Mouse (Mus musculus) intestine, embryonic 16.5 days (tissue): ENCODE measurements at regions not wholly inside any gene's neighbourhood (a gene's known extent, or its start where the extent isn't known, plus 50 kb on each side); places are given as distances from the start of the nearest gene placed in this dataset.

ENCODE experiments used
- ATAC-seq: fragments of 200-750 bp; cut with Nextera tagmentation; 2 replicates; pipeline ENCODE4 v1.8.0; 2017; ENCODE audit warnings: moderate TSS enrichment, moderate library complexity
- H3K27ac ChIP-seq: fragments of 300-500 bp; sonication (generic); 2 replicates; pipeline ENCODE4 v1.5.1; 2014; ENCODE audit warnings: mild to moderate bottlenecking, low read length
- H3K27me3 ChIP-seq: fragments of 300-500 bp; sonication (generic); replicated peaks from 2 replicates; pipeline ENCODE4 v1.6.1; 2014; ENCODE audit warnings: low read length, control low read depth, mixed read lengths; ENCODE audit not compliant: control insufficient read depth, insufficient read depth
- H3K36me3 ChIP-seq: fragments of 300-500 bp; sonication (generic); 2 replicates; pipeline ENCODE4 v1.6.1; 2014; ENCODE audit warnings: low read length, control low read depth; ENCODE audit not compliant: control insufficient read depth, insufficient read depth
- H3K4me1 ChIP-seq: fragments of 300-500 bp; sonication (generic); 2 replicates; pipeline ENCODE4 v1.6.1; 2014; ENCODE audit warnings: low read length, control low read depth, mixed read lengths; ENCODE audit not compliant: control insufficient read depth, insufficient read depth
- H3K4me2 ChIP-seq: fragments of 300-500 bp; sonication (generic); 2 replicates; pipeline ENCODE4 v1.6.1; 2014; ENCODE audit warnings: low read depth, low read length, control low read depth
- H3K4me3 ChIP-seq: fragments of 300-500 bp; sonication (generic); 2 replicates; pipeline ENCODE4 v1.5.1; 2014; ENCODE audit warnings: mild to moderate bottlenecking, low read length
- H3K9ac ChIP-seq: fragments of 300-500 bp; sonication (generic); 2 replicates; pipeline ENCODE4 v1.6.1; 2014; ENCODE audit warnings: low read depth, low read length
- H3K9me3 ChIP-seq: fragments of 300-500 bp; sonication (generic); 2 replicates; pipeline ENCODE4 v1.6.1; 2016; ENCODE audit warnings: low read length, control low read depth; ENCODE audit not compliant: control insufficient read depth
- WGBS: fragments of 180-500 bp; shearing (Covaris S2); extraction: QIAGEN DNeasy Blood & Tissue Kit; methylation state at CpG from one replicate; pipeline ENCODE4 v1.1.7; 2014; 5-methylcytosine and 5-hydroxymethylcytosine counted together

DNA sequence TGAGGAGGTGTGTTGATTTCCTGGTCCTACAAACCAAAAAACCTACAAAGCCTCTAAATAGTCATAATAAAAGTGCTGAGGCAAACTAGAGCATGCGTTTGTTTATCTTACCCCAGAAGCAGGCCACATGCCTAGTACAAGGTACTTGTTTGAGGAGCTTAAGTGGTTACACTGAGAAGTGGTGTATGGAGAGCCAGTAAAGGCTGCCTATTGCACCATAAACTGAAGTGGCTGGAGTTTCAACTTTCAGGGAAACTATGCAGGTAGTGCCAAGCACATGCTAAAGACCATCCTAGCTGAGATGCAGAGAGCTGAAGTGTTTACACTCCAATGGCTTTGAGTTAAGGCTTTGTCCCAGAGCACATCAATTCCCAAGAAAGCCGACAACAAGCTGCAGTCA, 86.5 kb upstream of the Fut8 start:
- no peak overlapping the region for H3K4me2 ChIP-seq
- 57% methylated on average over 2 of the region's 2 CpGs for WGBS
- H3K27ac ChIP-seq, result no peak overlapping the region
- no peak for ATAC-seq
- no peaks in the 10 kb centered on the region for H3K9me3 ChIP-seq
- no peaks in the 10 kb centered on the region for H3K27me3 ChIP-seq
- H3K36me3 ChIP-seq, result no peaks in the 10 kb centered on the region
- no peaks in the 10 kb centered on the region for H3K4me1 ChIP-seq
- no peak overlapping the region for H3K4me3 ChIP-seq
- no peak overlapping the region for H3K9ac ChIP-seq

- Histone ChIP-seq H3K4me3 (no peak overlapping the region), H3K9ac (no peak overlapping the region)
- no peak for ATAC-seq
Observed at GRCm38 (mm10) chr12:77149835-77150234, 88.1 kb upstream of the Fut8 start.

GRCm38 (mm10) chr12:77148146-77148545, 89.8 kb upstream of the Fut8 start:
- Histone ChIP-seq H3K27me3 (no peaks in the 10 kb centered on the region), H3K4me2 (no peak overlapping the region), H3K9me3 (no peaks in the 10 kb centered on the region), H3K4me3 (no peak overlapping the region), H3K27ac (no peak overlapping the region), H3K9ac (no peak overlapping the region), H3K4me1 (no peaks in the 10 kb centered on the region), H3K36me3 (no peaks in the 10 kb centered on the region)
- ATAC-seq, result no peak
- WGBS, result 95% methylated on average over 2 of the region's 2 CpGs

More at GRCm38 (mm10) chr12:77149835-77150234, 88.1 kb upstream of the Fut8 start:
- Histone ChIP-seq H3K27ac (no peak overlapping the region), H3K27me3 (no peaks in the 10 kb centered on the region), H3K9me3 (no peaks in the 10 kb centered on the region), H3K36me3 (no peaks in the 10 kb centered on the region), H3K4me1 (no peaks in the 10 kb centered on the region), H3K4me2 (no peak overlapping the region)

DNA sequence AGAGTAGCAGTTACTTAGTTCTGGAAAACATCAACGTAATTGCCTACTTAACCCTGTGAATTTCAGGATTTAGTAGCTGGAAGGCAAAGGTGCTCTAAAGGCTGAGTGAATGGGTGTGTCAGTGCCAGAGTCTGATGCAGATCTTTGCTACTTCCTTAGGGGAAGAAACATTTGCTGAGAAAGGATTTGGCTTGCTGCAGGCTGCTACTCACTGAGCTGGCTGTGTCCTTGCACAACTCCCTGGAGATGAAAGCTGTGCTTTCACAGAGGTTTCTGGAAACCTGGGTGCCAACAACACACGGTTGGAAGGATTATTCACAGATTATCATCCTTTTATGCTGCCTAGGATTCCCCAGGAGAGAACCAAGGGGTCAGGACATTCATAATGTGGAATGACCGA, 94.0 kb upstream of the Fut8 start:
- no peaks in the 10 kb centered on the region for H3K36me3 ChIP-seq
- no peak for ATAC-seq
- no peak overlapping the region for H3K9ac ChIP-seq
- no peaks in the 10 kb centered on the region for H3K4me1 ChIP-seq
- H3K27me3 ChIP-seq, result no peaks in the 10 kb centered on the region
- H3K9me3 ChIP-seq, result no peaks in the 10 kb centered on the region
- no peak overlapping the region for H3K4me3 ChIP-seq
- H3K27ac ChIP-seq, result no peak overlapping the region
- H3K4me2 ChIP-seq, result no peak overlapping the region
- WGBS, result 56% methylated on average over 3 of the region's 3 CpGs

DNA sequence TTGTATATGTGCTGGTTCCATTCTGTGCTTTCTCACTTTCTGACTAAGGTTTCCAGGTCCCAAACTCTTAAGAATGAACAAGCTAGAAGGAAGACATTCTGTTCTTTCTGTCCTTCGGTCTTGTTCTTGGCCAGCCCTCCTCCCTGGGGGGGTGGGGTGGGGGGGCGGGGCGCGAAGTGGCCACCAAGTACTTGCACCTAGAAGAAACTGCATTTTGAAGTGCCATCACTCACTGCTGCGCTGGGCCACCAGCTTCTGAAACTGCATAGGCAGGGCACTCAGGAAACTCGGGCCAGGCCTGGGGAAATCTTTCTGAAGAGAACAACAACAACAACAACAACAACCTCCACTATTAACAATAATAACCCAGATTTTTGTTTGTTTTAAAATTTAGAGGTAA, 94.4 kb upstream of the Fut8 start:
- H3K36me3 ChIP-seq, result no peaks in the 10 kb centered on the region

DNA sequence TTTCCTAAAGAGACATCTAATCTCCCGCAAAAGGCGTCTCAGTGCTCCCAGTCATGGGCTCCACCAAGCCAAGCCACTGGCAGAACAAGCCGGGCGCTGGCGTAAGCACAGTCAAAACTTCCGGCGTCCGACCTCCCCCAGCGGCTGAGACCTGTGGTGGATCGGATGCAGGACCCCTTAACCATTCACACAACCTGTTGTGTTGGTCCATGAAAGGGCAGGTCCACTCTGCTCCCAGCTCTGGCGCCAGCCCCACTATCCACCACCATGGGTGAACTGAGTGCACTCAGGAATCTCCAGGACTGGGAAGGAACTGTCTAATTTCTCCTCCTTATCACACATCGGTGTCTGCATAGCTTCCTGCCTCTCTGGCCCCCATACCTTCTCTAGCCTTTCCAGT, 94.8 kb upstream of the Fut8 start:
- Histone ChIP-seq H3K9me3 (no peaks in the 10 kb centered on the region), H3K4me1 (no peaks in the 10 kb centered on the region), H3K27me3 (no peaks in the 10 kb centered on the region), H3K9ac (no peak overlapping the region), H3K36me3 (no peaks in the 10 kb centered on the region), H3K4me2 (no peak overlapping the region), H3K4me3 (no peak overlapping the region), H3K27ac (no peak overlapping the region)
- no peak for ATAC-seq
- 90% methylated on average over 12 of the region's 12 CpGs for WGBS

More for the DNA sequence above, 94.4 kb upstream of the Fut8 start:
- ATAC-seq, result no peak
- no peak overlapping the region for H3K4me2 ChIP-seq
- no peaks in the 10 kb centered on the region for H3K9me3 ChIP-seq
- H3K4me3 ChIP-seq, result no peak overlapping the region
- no peaks in the 10 kb centered on the region for H3K4me1 ChIP-seq
- 62% methylated on average over 6 of the region's 6 CpGs for WGBS
- H3K9ac ChIP-seq, result no peak overlapping the region
- H3K27me3 ChIP-seq, result no peaks in the 10 kb centered on the region
- H3K27ac ChIP-seq, result no peak overlapping the region

DNA sequence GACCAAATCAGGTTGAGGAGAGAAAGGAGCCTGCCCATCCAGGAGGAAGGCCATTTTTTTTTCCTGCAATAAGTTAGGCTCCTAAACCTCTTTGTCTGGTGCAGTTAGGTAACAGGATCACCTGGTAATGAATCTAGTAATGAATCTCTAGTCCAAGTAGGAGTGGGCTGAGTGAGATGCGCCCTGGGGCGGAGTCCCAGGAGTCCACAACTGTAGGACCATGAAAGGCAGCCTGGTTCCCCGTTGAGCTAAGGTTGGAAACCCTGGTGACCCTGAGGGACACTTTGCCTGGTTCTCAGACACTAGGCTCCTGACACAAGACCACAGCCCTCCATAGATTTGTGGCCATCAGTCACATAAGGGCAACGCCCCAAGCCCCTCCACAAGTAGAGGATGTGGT, 95.7 kb upstream of the Fut8 start:
- H3K9ac ChIP-seq, result no peak overlapping the region
- no peaks in the 10 kb centered on the region for H3K4me1 ChIP-seq
- H3K4me3 ChIP-seq, result no peak overlapping the region
- no peak overlapping the region for H3K27ac ChIP-seq
- no peaks in the 10 kb centered on the region for H3K9me3 ChIP-seq
- no peaks in the 10 kb centered on the region for H3K27me3 ChIP-seq
- no peak overlapping the region for H3K4me2 ChIP-seq
- no peak for ATAC-seq
- 88% methylated on average over 4 of the region's 4 CpGs for WGBS
- no peaks in the 10 kb centered on the region for H3K36me3 ChIP-seq

DNA sequence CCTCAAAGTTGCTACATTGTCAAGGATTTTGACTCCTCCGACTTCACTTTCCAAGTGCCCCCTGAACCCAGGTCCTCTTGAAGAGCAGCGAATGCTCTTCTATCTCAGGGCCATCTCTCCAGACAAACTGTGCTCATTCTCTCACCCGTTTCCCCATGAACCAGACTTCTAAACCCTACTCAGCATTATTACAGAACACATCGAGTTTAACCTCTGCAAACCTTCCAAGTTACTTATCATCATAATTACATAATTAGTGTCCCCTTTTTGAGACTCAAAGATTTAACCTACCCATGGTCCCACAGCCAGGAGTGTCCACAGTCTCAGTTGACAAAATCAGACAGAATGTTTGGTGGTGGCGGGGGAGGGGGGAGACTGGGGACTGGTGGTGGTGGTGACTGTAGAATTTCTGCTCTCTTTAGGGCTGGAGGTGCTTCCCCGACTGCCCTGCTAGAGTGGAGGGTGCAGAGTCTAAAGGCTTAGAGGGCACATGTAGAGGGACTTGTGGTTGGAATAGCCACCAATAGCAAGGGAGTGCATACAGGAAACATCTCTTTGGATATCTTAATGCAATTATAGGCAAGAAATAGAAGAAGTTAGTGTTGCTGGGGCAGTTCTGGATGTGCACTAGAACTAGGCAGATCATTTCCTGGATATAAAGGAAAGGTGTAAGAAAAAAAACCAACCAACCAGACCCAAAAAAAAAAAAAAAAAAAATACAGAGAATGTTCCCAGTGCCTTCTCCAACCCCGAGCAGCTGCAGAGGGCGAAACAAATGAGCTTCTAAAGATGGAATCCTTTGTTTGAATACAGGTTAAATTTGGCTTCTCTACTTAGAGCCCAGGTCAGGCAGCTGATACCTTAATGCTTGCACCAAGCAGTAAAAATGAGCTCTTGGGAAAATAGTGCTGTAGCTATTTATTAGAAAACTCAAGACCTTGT, 96.4 kb upstream of the Fut8 start:
- Histone ChIP-seq H3K9me3 (no peaks in the 10 kb centered on the region), H3K4me2 (no peak overlapping the region), H3K4me3 (no peak overlapping the region), H3K9ac (no peak overlapping the region), H3K27ac (no peak overlapping the region), H3K36me3 (no peaks in the 10 kb centered on the region), H3K4me1 (no peaks in the 10 kb centered on the region), H3K27me3 (no peaks in the 10 kb centered on the region)
- WGBS, result 75% methylated on average over 8 of the region's 8 CpGs
- no peak for ATAC-seq

- no peaks in the 10 kb centered on the region for H3K36me3 ChIP-seq
- no peak overlapping the region for H3K4me2 ChIP-seq
- no peak for ATAC-seq
- no peak overlapping the region for H3K9ac ChIP-seq
- H3K27me3 ChIP-seq, result no peaks in the 10 kb centered on the region
- H3K4me3 ChIP-seq, result no peak overlapping the region
- H3K4me1 ChIP-seq, result no peaks in the 10 kb centered on the region
- no peaks in the 10 kb centered on the region for H3K9me3 ChIP-seq
- WGBS, result 67% methylated on average over 6 of the region's 6 CpGs
- H3K27ac ChIP-seq, result no peak overlapping the region
Observed at GRCm38 (mm10) chr12:77140656-77141055, 97.3 kb upstream of the Fut8 start.

GRCm38 (mm10) chr12:77140141-77140540, 97.8 kb upstream of the Fut8 start:
- H3K4me1 ChIP-seq, result no peaks in the 10 kb centered on the region
- no peak overlapping the region for H3K27ac ChIP-seq
- H3K4me2 ChIP-seq, result no peak overlapping the region
- WGBS, result 73% methylated on average over 5 of the region's 5 CpGs
- ATAC-seq, result no peak
- H3K4me3 ChIP-seq, result no peak overlapping the region
- H3K9ac ChIP-seq, result no peak overlapping the region
- no peaks in the 10 kb centered on the region for H3K36me3 ChIP-seq
- no peaks in the 10 kb centered on the region for H3K9me3 ChIP-seq
- H3K27me3 ChIP-seq, result no peaks in the 10 kb centered on the region
